Mouse (Mus musculus) cerebellum, adult 2 months (tissue): ENCODE measurements around the gene Sorl1. TPM values are rescaled to one million over a fixed set of nuclear protein-coding genes. Genes with fewer than 3 reads are reported as not detected.
A peak's percentile ranks its signal among the peaks of the same experiment; 100 is the strongest.

Experiments used
- DNase-seq, 2 experiments: peaks; one replicate each; pipeline ENCODE4 v3.0.0; 2021
- H3K27ac ChIP-seq: fragments of 200-500 bp; 2 replicates; pipeline ENCODE4 v1.5.1; 2012; ENCODE audit warnings: low read length, control low read depth, inconsistent platforms; ENCODE audit not compliant: insufficient read depth
- H3K27me3 ChIP-seq: fragments of 200-500 bp; 2 replicates; pipeline ENCODE4 v1.6.1; 2012; ENCODE audit warnings: inconsistent platforms, mild to moderate bottlenecking, low read length, moderate library complexity; ENCODE audit not compliant: control insufficient read depth, insufficient read depth
- H3K4me1 ChIP-seq: fragments of 200-500 bp; 2 replicates; pipeline ENCODE4 v1.6.1; 2011; ENCODE audit warnings: low read length; ENCODE audit not compliant: control insufficient read depth, insufficient read depth
- H3K4me3 ChIP-seq: fragments of 200-500 bp; replicated peaks from 2 replicates; pipeline ENCODE3; 2011; ENCODE audit warnings: mild to moderate bottlenecking, low read depth, low read length, control low read depth; ENCODE audit not compliant: insufficient read depth
- CTCF ChIP-seq: fragments of 200-500 bp; IDR thresholded peaks from 2 replicates; pipeline ENCODE4 v1.5.1; 2011; ENCODE audit warnings: low read depth, mild to moderate bottlenecking, control low read depth, low read length, moderate library complexity, borderline replicate concordance; ENCODE audit not compliant: insufficient read depth
- POLR2A ChIP-seq: fragments of 200-500 bp; IDR thresholded peaks from 2 replicates; pipeline ENCODE4 v1.6.1; 2011; ENCODE audit warnings: low read length, control low read depth, borderline replicate concordance; ENCODE audit not compliant: insufficient read depth
- WGBS: fragments of 180-500 bp; shearing (Covaris S2); methylation state at CpG from one replicate; pipeline ENCODE4 v1.1.7; 2018; 5-methylcytosine and 5-hydroxymethylcytosine counted together
- polyA plus RNA-seq: library from polyadenylated mRNA; depleted of rRNA; stranded (reverse); fragments of >200 nt; gene quantifications from 2 replicates; pipeline ENCODE4 v1.2.3, GENCODE M21; 2012

Sorl1 gene
- polyA plus RNA-seq, 1 experiment, result 169 TPM

DNA sequence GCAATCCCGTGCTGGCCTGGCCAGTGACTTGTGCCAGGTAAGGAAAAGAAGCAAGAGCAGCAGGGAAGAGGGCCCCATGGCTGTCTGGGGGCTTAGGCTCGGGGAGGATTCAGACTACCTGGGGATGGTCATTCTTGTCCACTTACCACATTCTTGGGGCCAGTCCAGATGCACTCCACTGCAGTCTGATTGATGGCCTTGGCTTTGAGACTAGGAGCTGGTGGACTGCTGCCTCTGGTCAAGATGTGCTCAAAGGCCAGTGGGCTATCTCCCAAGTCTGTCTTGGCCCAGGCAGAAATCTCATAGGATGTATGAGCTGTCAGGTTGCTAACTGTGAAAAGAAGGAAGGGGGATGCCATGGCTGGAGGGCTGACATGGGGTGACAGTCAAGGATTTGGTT, 141.3 kb downstream of the Sorl1 start:
- no peak overlapping the region for H3K27ac ChIP-seq
- peaks cover 12% of the 10 kb centered on the region for H3K4me1 ChIP-seq
- TF ChIP-seq POLR2A, result no peak
- no peak for TF ChIP-seq CTCF
- no peak overlapping the region for H3K4me3 ChIP-seq
- H3K27me3 ChIP-seq, result no peaks in the 10 kb centered on the region
- WGBS, result 10% methylated on average over 2 of the region's 2 CpGs
- DNase-seq, result no peak

DNA sequence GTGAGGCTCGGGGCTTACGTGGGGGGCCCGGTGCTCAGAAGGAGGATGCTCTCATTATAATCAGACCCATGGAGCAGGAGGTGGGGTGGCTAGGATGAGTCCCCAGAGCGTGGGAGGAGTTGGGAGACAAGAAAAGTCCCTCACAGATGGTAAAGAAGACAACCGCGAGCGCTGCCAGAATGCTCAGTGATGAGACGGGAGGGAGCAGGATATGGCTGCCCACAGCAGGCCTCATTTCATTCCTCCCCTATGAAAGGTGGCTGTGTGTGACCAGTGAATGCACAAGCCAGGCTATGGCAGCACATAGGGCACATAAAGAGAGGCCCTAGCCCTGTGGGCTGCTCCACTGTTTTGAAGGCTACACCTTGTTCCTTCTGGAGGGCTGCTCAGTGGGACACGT, 142.1 kb downstream of the Sorl1 start:
- H3K27me3 ChIP-seq, result no peaks in the 10 kb centered on the region
- no peak overlapping the region for H3K27ac ChIP-seq
- 38% methylated on average over 9 of the region's 9 CpGs for WGBS
- peaks cover 12% of the 10 kb centered on the region for H3K4me1 ChIP-seq
- peak; percentile 49 to 51 for DNase-seq
- H3K4me3 ChIP-seq, result no peak overlapping the region
- TF ChIP-seq POLR2A, result no peak
- TF ChIP-seq CTCF, result no peak

DNA sequence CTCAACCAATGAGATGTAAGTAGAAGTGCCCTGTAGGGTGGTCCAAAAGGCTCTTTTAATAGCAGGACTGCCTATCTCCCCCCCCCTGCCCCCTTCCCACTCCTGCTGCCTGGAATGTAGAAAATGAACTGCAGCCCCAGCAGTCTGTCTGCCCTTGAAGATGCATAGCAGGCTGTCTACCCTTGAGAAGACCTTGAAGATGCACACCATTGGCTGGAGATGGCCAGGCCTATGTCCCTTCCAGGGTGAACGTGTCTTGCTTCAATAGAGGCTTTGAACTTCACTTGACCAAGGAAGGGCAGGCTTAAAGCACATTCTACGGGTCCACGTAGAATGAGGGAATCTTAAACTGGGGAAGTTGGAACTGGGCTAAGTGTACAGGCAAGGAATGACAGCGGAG, 142.8 kb downstream of the Sorl1 start:
- no peak for DNase-seq
- Histone ChIP-seq H3K27ac (no peak overlapping the region), H3K27me3 (no peaks in the 10 kb centered on the region), H3K4me1 (peaks cover 12% of the 10 kb centered on the region), H3K4me3 (no peak overlapping the region)
- WGBS, result 86% methylated on average over 4 of the region's 4 CpGs
- TF ChIP-seq CTCF (no peak), POLR2A (no peak)

- no peaks in the 10 kb centered on the region for H3K27me3 ChIP-seq
- TF ChIP-seq POLR2A (no peak), CTCF (no peak)
- WGBS, result 86% methylated on average over 5 of the region's 5 CpGs
- H3K4me1 ChIP-seq, result peaks cover 12% of the 10 kb centered on the region
- H3K4me3 ChIP-seq, result no peak overlapping the region
- no peak for DNase-seq
- no peak overlapping the region for H3K27ac ChIP-seq
Observed at GRCm38 (mm10) chr9:41980796-41981195, 143.3 kb downstream of the Sorl1 start.

DNA sequence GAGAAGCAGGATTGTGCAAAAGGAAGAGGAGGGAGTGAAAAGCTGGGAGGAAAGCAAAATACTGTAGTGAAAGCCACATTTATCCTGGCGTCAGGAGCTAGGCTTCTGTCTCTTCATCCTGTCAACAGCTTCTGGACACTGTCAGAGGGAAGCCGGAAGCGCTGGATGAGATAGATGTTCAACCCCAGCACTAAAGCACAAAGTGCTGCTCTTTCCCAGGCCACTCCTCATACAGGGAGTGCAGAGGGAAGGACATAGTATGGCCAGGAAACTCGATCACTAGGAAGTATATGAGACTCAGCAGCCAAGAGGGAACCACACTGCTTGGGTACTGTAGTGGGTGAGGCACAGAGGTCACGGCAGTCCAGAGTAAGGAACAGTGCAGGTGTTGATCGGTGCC, 145.7 kb downstream of the Sorl1 start:
- DNase-seq, result no peak
- Histone ChIP-seq H3K27ac (no peak overlapping the region), H3K4me1 (peaks cover 23% of the 10 kb centered on the region), H3K4me3 (no peak overlapping the region), H3K27me3 (no peaks in the 10 kb centered on the region)
- WGBS, result 95% methylated on average over 6 of the region's 6 CpGs
- TF ChIP-seq CTCF (no peak), POLR2A (no peak)

DNA sequence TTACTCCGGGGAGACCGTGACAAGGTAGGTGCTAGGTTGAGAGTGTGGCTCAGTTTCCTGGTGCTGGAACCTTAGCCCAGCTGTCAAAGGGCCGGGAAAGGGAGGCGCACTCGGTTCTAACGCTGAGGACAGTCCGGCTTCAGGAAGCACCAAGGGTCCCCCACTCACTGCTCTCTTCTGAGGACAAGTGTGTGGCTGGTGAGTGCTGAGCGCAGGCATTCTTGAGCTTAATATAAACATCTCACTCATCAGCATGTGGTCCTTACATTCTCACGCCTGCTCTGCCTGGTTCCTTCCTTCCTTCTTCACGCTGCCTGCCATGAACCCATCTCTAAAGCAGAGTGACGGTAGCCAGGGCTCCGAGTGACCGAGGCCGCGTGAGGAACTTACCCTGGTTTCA, 148.1 kb downstream of the Sorl1 start:
- Histone ChIP-seq H3K4me1 (peaks cover 12% of the 10 kb centered on the region), H3K27ac (no peak overlapping the region), H3K4me3 (no peak overlapping the region), H3K27me3 (no peaks in the 10 kb centered on the region)
- TF ChIP-seq CTCF, result no peak
- no peak for TF ChIP-seq POLR2A
- WGBS, result 89% methylated on average over 15 of the region's 15 CpGs
- no peak for DNase-seq

- Histone ChIP-seq H3K4me3 (no peak overlapping the region), H3K27me3 (no peaks in the 10 kb centered on the region), H3K27ac (no peak overlapping the region), H3K4me1 (peaks cover 12% of the 10 kb centered on the region)
- no peak for TF ChIP-seq POLR2A
- TF ChIP-seq CTCF, result no peak
- peak; percentile 60 to 66 for DNase-seq
- WGBS, result 3% methylated on average over 3 of the region's 3 CpGs
Observed at GRCm38 (mm10) chr9:41974661-41975060, 149.4 kb downstream of the Sorl1 start.

- WGBS, result 67% methylated on average over 25 of the region's 25 CpGs
- Histone ChIP-seq H3K27ac (no peak overlapping the region), H3K27me3 (no peaks in the 10 kb centered on the region), H3K4me1 (peaks cover 12% of the 10 kb centered on the region), H3K4me3 (no peak overlapping the region)
- TF ChIP-seq CTCF (peak; percentile 68; the same call in 1 of the 2 replicates), POLR2A (no peak)
- peak; percentile 44 to 59 for DNase-seq
Observed at GRCm38 (mm10) chr9:41973775-41974657, 150.1 kb downstream of the Sorl1 start.
